Mouse (Mus musculus): ENCODE data around the gene Iffo2. TPM values are rescaled to one million over a fixed set of nuclear protein-coding genes. Genes with fewer than 3 reads are reported as not detected.

The Iffo2 gene
- total RNA-seq, 1 experiment from 2014 or later: 3.7 TPM

GRCm38 (mm10) chr4:139598950-139599518 is 68.7 kb downstream of the Iffo2 start:
- no peak for ATAC-seq (ENCODE audit: extremely low read depth, insufficient number of reproducible peaks, low FRiP score, poor library complexity, severe bottlenecking)

- ATAC-seq (ENCODE audit: extremely low read depth, insufficient number of reproducible peaks, low FRiP score, poor library complexity, severe bottlenecking): no peak
Measured at GRCm38 (mm10) chr4:139601519-139602356, 71.4 kb downstream of the Iffo2 start.

- peak; percentile 73 for ATAC-seq (ENCODE audit: extremely low read depth, insufficient number of reproducible peaks, low FRiP score, poor library complexity, severe bottlenecking)
Measured at GRCm38 (mm10) chr4:139602357-139603244, 72.3 kb downstream of the Iffo2 start, which contains the start of gene Gm21969. Gm21969 (plus strand) TSS chr4:139603186.

- ATAC-seq (ENCODE audit: extremely low read depth, insufficient number of reproducible peaks, low FRiP score, poor library complexity, severe bottlenecking): no peak
Measured at GRCm38 (mm10) chr4:139605216-139605615, 74.9 kb downstream of the Iffo2 start.

GRCm38 (mm10) chr4:139606732-139607131 is 76.4 kb downstream of the Iffo2 start:
- no peak for ATAC-seq (ENCODE audit: extremely low read depth, insufficient number of reproducible peaks, low FRiP score, poor library complexity, severe bottlenecking)

- ATAC-seq (ENCODE audit: extremely low read depth, insufficient number of reproducible peaks, low FRiP score, poor library complexity, severe bottlenecking): no peak
Measured at GRCm38 (mm10) chr4:139608975-139609374, 78.6 kb downstream of the Iffo2 start.

- no peak for ATAC-seq (ENCODE audit: extremely low read depth, insufficient number of reproducible peaks, low FRiP score, poor library complexity, severe bottlenecking)
Measured at GRCm38 (mm10) chr4:139610954-139611353, 80.6 kb downstream of the Iffo2 start.

GRCm38 (mm10) chr4:139611542-139611953 is 81.2 kb downstream of the Iffo2 start:
- peak; percentile 56 for ATAC-seq (ENCODE audit: extremely low read depth, insufficient number of reproducible peaks, low FRiP score, poor library complexity, severe bottlenecking)

GRCm38 (mm10) chr4:139614524-139615260 is 84.3 kb downstream of the Iffo2 start:
- no peak for ATAC-seq (ENCODE audit: extremely low read depth, insufficient number of reproducible peaks, low FRiP score, poor library complexity, severe bottlenecking)

GRCm38 (mm10) chr4:139616276-139617000 is 86.1 kb downstream of the Iffo2 start:
- peak; percentile 85 for ATAC-seq (ENCODE audit: extremely low read depth, insufficient number of reproducible peaks, low FRiP score, poor library complexity, severe bottlenecking)

- no peak for ATAC-seq (ENCODE audit: extremely low read depth, insufficient number of reproducible peaks, low FRiP score, poor library complexity, severe bottlenecking)
Measured at GRCm38 (mm10) chr4:139617001-139617364, 86.6 kb downstream of the Iffo2 start.

GRCm38 (mm10) chr4:139619765-139620164 is 89.4 kb downstream of the Iffo2 start:
- ATAC-seq (ENCODE audit: extremely low read depth, insufficient number of reproducible peaks, low FRiP score, poor library complexity, severe bottlenecking): no peak

- peak; percentile 98 for ATAC-seq (ENCODE audit: extremely low read depth, insufficient number of reproducible peaks, low FRiP score, poor library complexity, severe bottlenecking)
Measured at GRCm38 (mm10) chr4:139622373-139623282, 92.3 kb downstream of the Iffo2 start, which contains the start of gene Aldh4a1. Aldh4a1 (plus strand) TSS chr4:139622866.

- no peak for ATAC-seq (ENCODE audit: extremely low read depth, insufficient number of reproducible peaks, low FRiP score, poor library complexity, severe bottlenecking)
Measured at GRCm38 (mm10) chr4:139623434-139624115, 93.2 kb downstream of the Iffo2 start.

- no peak for ATAC-seq (ENCODE audit: extremely low read depth, insufficient number of reproducible peaks, low FRiP score, poor library complexity, severe bottlenecking)
Measured at GRCm38 (mm10) chr4:139624116-139624489, 93.8 kb downstream of the Iffo2 start.

- no peak for ATAC-seq (ENCODE audit: extremely low read depth, insufficient number of reproducible peaks, low FRiP score, poor library complexity, severe bottlenecking)
Measured at GRCm38 (mm10) chr4:139624706-139625105, 94.4 kb downstream of the Iffo2 start.

- no peak for ATAC-seq (ENCODE audit: extremely low read depth, insufficient number of reproducible peaks, low FRiP score, poor library complexity, severe bottlenecking)
Measured at GRCm38 (mm10) chr4:139627361-139627760, 97.0 kb downstream of the Iffo2 start.

Measured in neutrophil, adult 5-6 weeks (primary cell).